In genomic region chr16:24490751-24491485, GRCm38 (mm10) we compare ENCODE assay signal across 8 mouse cellular contexts.
DNase-seq lines count a peak whose midpoint lies in the region; ATAC-seq and TF ChIP-seq lines count a peak whose summit lies in the region.

No protein-coding gene starts in this region.

- no peak overlapping the region for H3K9ac ChIP-seq in neural tube, embryonic 13.5 days

- no peak overlapping the region for H3K4me3 ChIP-seq in limb, embryonic 10.5 days
- H3K4me3 ChIP-seq in neural tube, embryonic 13.5 days, result no peak overlapping the region

- no peak overlapping the region for H3K27ac ChIP-seq in limb, embryonic 10.5 days
- H3K27ac ChIP-seq in neural tube, embryonic 13.5 days (replicated peaks), result peak overlapping the region; percentile 61

- no peak for TF ChIP-seq POLR2A in brain, embryonic 14.5 days (IDR thresholded peaks at IDR 0.05; ENCODE audit: borderline replicate concordance, extremely low read depth, insufficient read depth, insufficient read length, poor library complexity, severe bottlenecking)

- no peak overlapping the region for H3K4me2 ChIP-seq in neural tube, embryonic 13.5 days

- no peaks in the 10 kb centered on the region for H3K27me3 ChIP-seq in limb, embryonic 10.5 days (ENCODE audit: low read depth, poor library complexity, severe bottlenecking)
- H3K27me3 ChIP-seq in neural tube, embryonic 13.5 days, result no peaks in the 10 kb centered on the region

- no peaks in the 10 kb centered on the region for H3K36me3 ChIP-seq in limb, embryonic 10.5 days
- H3K36me3 ChIP-seq in neural tube, embryonic 13.5 days, result no peaks in the 10 kb centered on the region

- TF ChIP-seq CTCF in brain, embryonic 14.5 days (IDR thresholded peaks at IDR 0.05; ENCODE audit: borderline replicate concordance, extremely low read depth, insufficient read depth, insufficient read length), result no peak

- H3K4me1 ChIP-seq in limb, embryonic 10.5 days, result peaks cover 51% of the 10 kb centered on the region
- H3K4me1 ChIP-seq in neural tube, embryonic 13.5 days (replicated peaks), result peaks cover 68% of the 10 kb centered on the region

- no peaks in the 10 kb centered on the region for H3K9me3 ChIP-seq in limb, embryonic 10.5 days (replicated peaks)
- H3K9me3 ChIP-seq in neural tube, embryonic 13.5 days, result no peaks in the 10 kb centered on the region

- no peak for ATAC-seq in cerebellum, adult (ENCODE audit: insufficient number of reproducible peaks, low FRiP score, low TSS enrichment)
- peak; percentile 59 for ATAC-seq in neural tube, embryonic 13.5 days (ENCODE audit: low read depth)

- peak; percentile 38 to 42 for DNase-seq in cerebellum, postnatal 10 days
- peak; percentile 77 for DNase-seq in brain, embryonic 14.5 days (ENCODE audit: low read depth)
- peak; percentile 45 to 47 for DNase-seq in heart, adult 9 months (ENCODE audit: low spot score in 2 of 2)
- DNase-seq in limb, embryonic 10.5 days (ENCODE audit: low spot score), result peak; percentile 36
- no peak for DNase-seq in B cell, adult 2 months
- DNase-seq in right cerebral cortex, postnatal 14 days, result no peak

- 75% methylated on average over 18 of the region's 18 CpGs for WGBS in limb, embryonic 10.5 days
- WGBS in neural tube, embryonic 13.5 days, result 33% methylated on average over 18 of the region's 18 CpGs

Comparison
In these comparisons a context has a peak if more than half of its experiments do, and no peak if none do; other contexts are left out.
1. DNase-seq: peak in cerebellum, postnatal 10 days (2 of 2), brain, embryonic 14.5 days (single experiment), heart, adult 9 months (2 of 2) and limb, embryonic 10.5 days (single experiment); none in B cell, adult 2 months (0 of 2) and right cerebral cortex, postnatal 14 days (single experiment).